Mouse (Mus musculus) limb, embryonic 10.5 days (tissue): ENCODE measurements around the gene Iqsec1. TPM values are rescaled to one million over a fixed set of nuclear protein-coding genes. Genes with fewer than 3 reads are reported as not detected.
A peak's percentile ranks its signal among the peaks of the same experiment; 100 is the strongest.

Experiments
- DNase-seq: peaks from one replicate; pipeline ENCODE4 v3.0.0-alpha.2; 2017; ENCODE audit warnings: low spot score
- H3K27ac ChIP-seq: fragments of 300-500 bp; sonication (generic); 2 replicates; pipeline ENCODE4 v1.5.1; 2016; ENCODE audit warnings: mild to moderate bottlenecking
- H3K27me3 ChIP-seq: fragments of 300-500 bp; sonication (generic); 2 replicates; pipeline ENCODE4 v1.6.1; 2016; ENCODE audit warnings: low read depth, mild to moderate bottlenecking; ENCODE audit not compliant: poor library complexity, severe bottlenecking
- H3K36me3 ChIP-seq: fragments of 300-500 bp; sonication (generic); 2 replicates; pipeline ENCODE4 v1.6.1; 2016; ENCODE audit warnings: mild to moderate bottlenecking, moderate library complexity
- H3K4me1 ChIP-seq: fragments of 300-500 bp; sonication (generic); 2 replicates; pipeline ENCODE4 v1.6.1; 2016
- H3K4me3 ChIP-seq: fragments of 300-500 bp; sonication (generic); 2 replicates; pipeline ENCODE4 v1.5.1; 2016; ENCODE audit warnings: mild to moderate bottlenecking, moderate library complexity
- H3K9me3 ChIP-seq: fragments of 300-500 bp; sonication (generic); replicated peaks from 2 replicates; pipeline ENCODE4 v1.6.1; 2016; ENCODE audit warnings: mild to moderate bottlenecking
- WGBS: fragments of 180-500 bp; shearing (Covaris S2); methylation state at CpG from one replicate; pipeline ENCODE4 v1.1.7; 2016; 5-methylcytosine and 5-hydroxymethylcytosine counted together
- polyA plus RNA-seq: library from polyadenylated mRNA; unstranded; fragments of >200 nt; fragmentation: Nextera tagmentation; extraction: Ambion mirVana; gene quantifications from 2 replicates; pipeline ENCODE4 v1.2.1, GENCODE M21; 2016

The Iqsec1 gene
- 4.7 and 6.7 TPM in 2 replicates for polyA plus RNA-seq

GRCm38 (mm10) chr6:90988648-90989317, at the start of gene Iqsec1:
Gene Iqsec1, minus strand, starts transcription at chr6:90988685.
- peaks cover 23% of the 10 kb centered on the region for H3K4me1 ChIP-seq
- H3K9me3 ChIP-seq, result no peaks in the 10 kb centered on the region
- DNase-seq, result peak; percentile 95
- H3K36me3 ChIP-seq, result no peaks in the 10 kb centered on the region
- H3K4me3 ChIP-seq, result peak within 1 kb of the TSS; percentile 73
- peaks cover 26% of the 10 kb centered on the region for H3K27me3 ChIP-seq
- peak within 1 kb of the TSS; percentile 79 for H3K27ac ChIP-seq
- under 1% methylated on average over 33 of the region's 39 CpGs for WGBS

GRCm38 (mm10) chr6:91028256-91028655, 39.8 kb upstream of the Iqsec1 start:
- H3K27ac ChIP-seq, result no peak overlapping the region
- no peak for DNase-seq
- H3K36me3 ChIP-seq, result no peaks in the 10 kb centered on the region
- no peaks in the 10 kb centered on the region for H3K27me3 ChIP-seq
- 89% methylated on average over 5 of the region's 5 CpGs for WGBS
- H3K9me3 ChIP-seq, result no peaks in the 10 kb centered on the region
- H3K4me3 ChIP-seq, result no peak overlapping the region
- peaks cover 6% of the 10 kb centered on the region; the same call in 1 of the 2 replicates for H3K4me1 ChIP-seq

GRCm38 (mm10) chr6:91020810-91021209, 32.3 kb upstream of the Iqsec1 start:
- DNase-seq, result peak; percentile 41
- no peaks in the 10 kb centered on the region for H3K27me3 ChIP-seq
- H3K4me3 ChIP-seq, result no peak overlapping the region
- H3K36me3 ChIP-seq, result no peaks in the 10 kb centered on the region
- no peaks in the 10 kb centered on the region for H3K9me3 ChIP-seq
- peaks cover 26% of the 10 kb centered on the region for H3K4me1 ChIP-seq
- H3K27ac ChIP-seq, result peak overlapping the region; percentile 14; the same call in 1 of the 2 replicates
- 52% methylated on average over 7 of the region's 7 CpGs for WGBS

- WGBS, result 95% methylated on average over 7 of the region's 7 CpGs
- no peak for DNase-seq
- Histone ChIP-seq H3K4me3 (no peak overlapping the region), H3K4me1 (peaks cover 39% of the 10 kb centered on the region), H3K36me3 (no peaks in the 10 kb centered on the region), H3K9me3 (no peaks in the 10 kb centered on the region), H3K27ac (no peak overlapping the region), H3K27me3 (no peaks in the 10 kb centered on the region)
These were observed 28.2 kb upstream of the Iqsec1 start for GRCm38 (mm10) chr6:91016600-91017230.

GRCm38 (mm10) chr6:91014198-91014958, 25.9 kb upstream of the Iqsec1 start:
- H3K9me3 ChIP-seq, result no peaks in the 10 kb centered on the region
- H3K36me3 ChIP-seq, result no peaks in the 10 kb centered on the region
- DNase-seq, result no peak

GRCm38 (mm10) chr6:91012458-91012857, 24.0 kb upstream of the Iqsec1 start:
- no peaks in the 10 kb centered on the region for H3K27me3 ChIP-seq
- DNase-seq, result no peak
- WGBS, result 79% methylated on average over 3 of the region's 3 CpGs
- H3K4me1 ChIP-seq, result peaks cover 20% of the 10 kb centered on the region; the same call in 1 of the 2 replicates
- no peaks in the 10 kb centered on the region for H3K36me3 ChIP-seq
- no peaks in the 10 kb centered on the region for H3K9me3 ChIP-seq
- no peak overlapping the region for H3K27ac ChIP-seq
- no peak overlapping the region for H3K4me3 ChIP-seq

More at GRCm38 (mm10) chr6:91014198-91014958, 25.9 kb upstream of the Iqsec1 start:
- no peak overlapping the region for H3K4me3 ChIP-seq
- WGBS, result 71% methylated on average over 9 of the region's 9 CpGs
- peaks cover 21% of the 10 kb centered on the region; the same call in 1 of the 2 replicates for H3K4me1 ChIP-seq
- H3K27ac ChIP-seq, result no peak overlapping the region
- H3K27me3 ChIP-seq, result no peaks in the 10 kb centered on the region

- Histone ChIP-seq H3K36me3 (no peaks in the 10 kb centered on the region), H3K4me3 (no peak overlapping the region), H3K27ac (no peak overlapping the region; the same call in 1 of the 2 replicates), H3K9me3 (no peaks in the 10 kb centered on the region), H3K27me3 (no peaks in the 10 kb centered on the region), H3K4me1 (peaks cover 20% of the 10 kb centered on the region; the same call in 1 of the 2 replicates)
- WGBS, result 63% methylated on average over 4 of the region's 4 CpGs
- DNase-seq, result no peak
These were observed 23.1 kb upstream of the Iqsec1 start for GRCm38 (mm10) chr6:91011568-91011967.

- Histone ChIP-seq H3K4me3 (no peak overlapping the region), H3K27ac (no peak overlapping the region), H3K27me3 (no peaks in the 10 kb centered on the region), H3K36me3 (no peaks in the 10 kb centered on the region), H3K4me1 (peaks cover 16% of the 10 kb centered on the region), H3K9me3 (no peaks in the 10 kb centered on the region)
- WGBS, result 92% methylated on average over 3 of the region's 3 CpGs
- DNase-seq, result no peak
These were observed 19.9 kb upstream of the Iqsec1 start for GRCm38 (mm10) chr6:91008284-91008830.

GRCm38 (mm10) chr6:91007207-91007606, 18.7 kb upstream of the Iqsec1 start:
- Histone ChIP-seq H3K27me3 (no peaks in the 10 kb centered on the region), H3K36me3 (no peaks in the 10 kb centered on the region), H3K4me1 (peaks cover 10% of the 10 kb centered on the region), H3K4me3 (no peak overlapping the region), H3K9me3 (no peaks in the 10 kb centered on the region), H3K27ac (no peak overlapping the region)
- DNase-seq, result no peak
- 73% methylated on average over 2 of the region's 2 CpGs for WGBS

GRCm38 (mm10) chr6:91004157-91004556, 15.7 kb upstream of the Iqsec1 start:
- no peak for DNase-seq
- 92% methylated on average over 2 of the region's 2 CpGs for WGBS
- Histone ChIP-seq H3K27ac (no peak overlapping the region), H3K4me3 (no peak overlapping the region), H3K9me3 (no peaks in the 10 kb centered on the region), H3K4me1 (peaks cover 23% of the 10 kb centered on the region), H3K27me3 (peaks cover 20% of the 10 kb centered on the region), H3K36me3 (no peaks in the 10 kb centered on the region)

GRCm38 (mm10) chr6:91003310-91003995, 15.0 kb upstream of the Iqsec1 start:
- 26% methylated on average over 3 of the region's 3 CpGs for WGBS
- H3K9me3 ChIP-seq, result no peaks in the 10 kb centered on the region
- DNase-seq, result no peak
- H3K27ac ChIP-seq, result no peak overlapping the region
- H3K4me1 ChIP-seq, result peaks cover 23% of the 10 kb centered on the region
- H3K27me3 ChIP-seq, result peaks cover 20% of the 10 kb centered on the region
- no peak overlapping the region for H3K4me3 ChIP-seq
- H3K36me3 ChIP-seq, result no peaks in the 10 kb centered on the region

- WGBS, result 42% methylated on average over 7 of the region's 7 CpGs
- no peaks in the 10 kb centered on the region for H3K9me3 ChIP-seq
- peaks cover 23% of the 10 kb centered on the region for H3K4me1 ChIP-seq
- H3K27me3 ChIP-seq, result peaks cover 20% of the 10 kb centered on the region
- no peaks in the 10 kb centered on the region for H3K36me3 ChIP-seq
- DNase-seq, result no peak
- no peak overlapping the region for H3K4me3 ChIP-seq
- H3K27ac ChIP-seq, result no peak overlapping the region
These were observed 13.1 kb upstream of the Iqsec1 start for GRCm38 (mm10) chr6:91001566-91001965.
